Mouse (Mus musculus) lung, adult 2 months (tissue): ENCODE data around the gene Snx30.

ENCODE experiments used
- CTCF ChIP-seq: fragments of 200-500 bp; IDR thresholded peaks from 2 replicates; pipeline ENCODE4 v1.5.1; 2011; ENCODE audit warnings: mild to moderate bottlenecking, low read length, control low read depth; ENCODE audit not compliant: insufficient read depth
- POLR2A ChIP-seq: fragments of 200-500 bp; IDR thresholded peaks from 2 replicates; pipeline ENCODE4 v1.6.1; 2011; ENCODE audit warnings: low read depth, mild to moderate bottlenecking, control low read depth, low read length, borderline replicate concordance; ENCODE audit errors: extremely low read depth

DNA sequence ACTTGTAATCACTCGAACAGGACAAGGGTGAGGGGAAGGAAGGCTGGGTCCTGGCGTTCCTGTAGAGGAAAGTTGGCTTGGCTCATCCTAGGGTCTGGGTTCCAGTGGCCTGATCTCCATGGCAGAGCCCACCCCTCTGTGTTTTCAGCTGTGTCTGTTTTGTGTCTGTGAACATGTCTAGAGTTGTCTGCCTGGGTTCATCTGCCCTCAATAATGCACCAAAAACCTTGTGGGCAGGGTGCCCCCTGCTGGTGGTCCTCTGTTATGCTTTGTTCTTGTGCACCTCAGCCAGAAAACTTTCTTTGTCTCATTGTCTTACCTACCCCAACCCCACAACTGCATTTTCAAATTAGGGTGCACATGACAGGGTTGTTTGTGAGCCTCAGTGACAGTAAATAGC is 44.5 kb downstream of the Snx30 start:
- no peak for TF ChIP-seq POLR2A
- TF ChIP-seq CTCF = peak; percentile 89
